Mouse (Mus musculus) heart, adult 18-20 months (tissue): ENCODE results near the gene Epha1. TPM values are rescaled to one million over a fixed set of nuclear protein-coding genes. Genes with fewer than 3 reads are reported as not detected.

ENCODE experiments used
- DNase-seq, 2 experiments: peaks; one replicate each; pipeline ENCODE4 v3.0.0; 2021 to 2022; ENCODE audit warnings: mixed read lengths in 1 of 2
- long read RNA-seq, 2 experiments: library from polyadenylated mRNA; stranded (forward); transcript quantifications; one replicate each; pipeline ENCODE4 v2.0.0; 2021
- total RNA-seq, 2 experiments: library from RNA; stranded (reverse); gene quantifications; 2 replicates each; pipeline ENCODE4 v1.2.3; 2021

Epha1 gene
- under 1 TPM; 0.20 to 0.26 TPM for total RNA-seq
- long read RNA-seq, experiment 1, result 0 reads
- long read RNA-seq, experiment 2, result 0 reads

- peak; percentile 59 to 85 for DNase-seq
Measured at GRCm38 (mm10) chr6:42372816-42373547, at the start of gene Epha1. Gene Epha1, minus strand, starts transcription at chr6:42373268.

- DNase-seq, result peak in 1 of 2 experiments; percentile 33
Measured at GRCm38 (mm10) chr6:42421439-42421838, 48.4 kb upstream of the Epha1 start.

GRCm38 (mm10) chr6:42419443-42419842 lies 46.4 kb upstream of the Epha1 start:
- no peak for DNase-seq

GRCm38 (mm10) chr6:42405134-42405533 lies 32.1 kb upstream of the Epha1 start, which contains the start of gene Tas2r135:
Gene Tas2r135, plus strand, starts transcription at chr6:42405434.
- no peak for DNase-seq

- DNase-seq, result no peak
Measured at GRCm38 (mm10) chr6:42399938-42400337, 26.9 kb upstream of the Epha1 start, which contains the start of gene Tas2r143. Gene Tas2r143, plus strand, starts transcription at chr6:42400238.

- DNase-seq, result no peak
Measured at GRCm38 (mm10) chr6:42398998-42399397, 25.9 kb upstream of the Epha1 start.

- DNase-seq, result no peak
Measured at GRCm38 (mm10) chr6:42398285-42398684, 25.2 kb upstream of the Epha1 start.

GRCm38 (mm10) chr6:42397041-42397657 lies 24.1 kb upstream of the Epha1 start:
- peak in 1 of 2 experiments; percentile 28 for DNase-seq

GRCm38 (mm10) chr6:42395960-42396809 lies 23.1 kb upstream of the Epha1 start:
- DNase-seq, result peak; percentile 96 to 97

GRCm38 (mm10) chr6:42391796-42392330 lies 18.8 kb upstream of the Epha1 start:
- DNase-seq, result no peak

GRCm38 (mm10) chr6:42385635-42386034 lies 12.6 kb upstream of the Epha1 start:
- DNase-seq, result no peak

- no peak for DNase-seq
Measured at GRCm38 (mm10) chr6:42383360-42383759, 10.3 kb upstream of the Epha1 start.

- peak; percentile 38 to 59 for DNase-seq
Measured at GRCm38 (mm10) chr6:42381916-42382381, 8.9 kb upstream of the Epha1 start.

- DNase-seq, result no peak
Measured at GRCm38 (mm10) chr6:42381221-42381620, 8.2 kb upstream of the Epha1 start.

GRCm38 (mm10) chr6:42380416-42381144 lies 7.5 kb upstream of the Epha1 start:
- DNase-seq, result peak in 1 of 2 experiments; percentile 72

GRCm38 (mm10) chr6:42379551-42379950 lies 6.5 kb upstream of the Epha1 start:
- DNase-seq, result no peak

GRCm38 (mm10) chr6:42377280-42377679 lies 4.2 kb upstream of the Epha1 start:
- DNase-seq, result no peak

GRCm38 (mm10) chr6:42376504-42377019 lies 3.5 kb upstream of the Epha1 start:
- no peak for DNase-seq

GRCm38 (mm10) chr6:42376016-42376415 lies 2.9 kb upstream of the Epha1 start:
- DNase-seq, result peak in 1 of 2 experiments; percentile 34

- DNase-seq, result peak in 1 of 2 experiments; percentile 33
Measured at GRCm38 (mm10) chr6:42375131-42375530, 2.1 kb upstream of the Epha1 start.

GRCm38 (mm10) chr6:42374701-42375100 lies 1.6 kb upstream of the Epha1 start:
- peak; percentile 73 to 77 for DNase-seq
